Mouse (Mus musculus): ENCODE measurements around the gene Dnttip1.

Dnttip1 gene

DNA sequence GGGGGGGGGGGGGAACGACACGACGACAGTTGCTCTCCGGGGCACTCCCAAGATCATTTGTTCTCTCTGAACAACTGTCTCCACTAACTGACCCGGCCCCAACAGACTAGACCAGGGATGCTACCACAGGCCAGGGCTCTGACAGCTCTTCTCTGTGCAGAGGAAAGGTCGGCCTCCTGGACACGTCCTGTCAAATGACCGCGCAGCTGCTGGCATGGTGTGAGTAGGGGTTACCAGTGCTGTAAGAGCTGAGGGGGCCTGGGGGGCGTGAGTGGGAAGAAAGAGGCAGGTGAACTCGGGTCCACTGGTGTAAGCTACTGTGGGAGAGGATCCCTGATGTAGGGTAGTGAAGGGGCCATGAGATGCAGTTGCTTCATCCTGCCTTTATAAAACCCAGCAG lies 12.1 kb downstream of the Dnttip1 start:
- DNase-seq, result no peak

DNA sequence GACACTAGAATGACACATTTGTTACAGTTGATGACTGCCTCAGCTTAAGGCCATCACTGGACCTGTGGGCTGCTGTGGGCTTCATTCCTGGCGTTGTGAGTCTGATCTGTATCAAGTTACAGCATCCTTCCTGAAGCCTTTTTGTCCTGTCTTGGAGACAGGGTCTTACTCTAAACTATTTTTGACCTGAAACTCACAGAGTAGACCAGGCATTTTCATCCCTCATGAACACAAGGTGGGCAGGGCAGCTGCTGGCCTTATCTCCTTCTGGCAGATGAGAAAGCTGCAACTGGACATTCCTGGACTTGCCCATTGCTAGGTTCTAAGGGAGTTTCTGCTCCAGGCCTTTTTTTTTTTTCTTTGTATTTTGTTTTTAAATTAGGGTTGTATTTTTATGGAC lies 12.9 kb downstream of the Dnttip1 start:
- no peak for DNase-seq

DNA sequence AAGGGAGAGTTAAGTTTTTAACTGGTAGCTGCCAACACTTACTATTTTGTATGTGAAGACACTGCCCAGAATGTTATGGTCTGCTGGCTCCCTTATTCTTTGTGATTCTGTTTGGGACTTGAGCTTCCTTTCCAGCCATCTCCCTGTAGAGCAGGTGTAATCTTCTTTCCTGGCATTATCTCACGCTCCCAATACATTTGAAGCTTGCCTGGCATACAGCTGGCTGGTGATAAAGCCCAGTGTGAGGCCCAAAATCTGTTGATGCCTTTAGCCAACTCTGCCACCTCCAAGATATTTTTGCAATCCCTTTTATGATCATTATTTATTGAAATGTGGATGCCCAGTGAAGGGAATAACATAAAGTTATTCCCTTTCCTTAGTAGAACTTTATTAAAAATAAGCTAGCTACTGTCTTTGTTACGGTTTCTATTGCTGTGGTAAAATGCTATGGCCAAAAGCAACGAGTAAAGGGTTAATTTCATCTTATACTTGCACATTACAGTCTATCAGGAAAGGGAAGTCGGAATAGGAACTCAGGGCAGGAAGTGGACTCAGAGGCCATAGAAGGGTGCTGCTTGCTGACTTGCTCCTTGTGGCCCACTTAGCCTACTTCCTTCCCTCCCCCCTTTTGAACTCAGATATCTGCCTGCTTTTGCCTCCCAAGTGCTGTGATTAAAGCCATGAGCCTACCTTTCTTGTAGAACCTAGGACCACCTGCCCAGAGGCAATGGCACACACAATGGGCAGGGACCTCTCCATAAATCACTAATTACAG lies 14.5 kb downstream of the Dnttip1 start:
- DNase-seq, result no peak

DNA sequence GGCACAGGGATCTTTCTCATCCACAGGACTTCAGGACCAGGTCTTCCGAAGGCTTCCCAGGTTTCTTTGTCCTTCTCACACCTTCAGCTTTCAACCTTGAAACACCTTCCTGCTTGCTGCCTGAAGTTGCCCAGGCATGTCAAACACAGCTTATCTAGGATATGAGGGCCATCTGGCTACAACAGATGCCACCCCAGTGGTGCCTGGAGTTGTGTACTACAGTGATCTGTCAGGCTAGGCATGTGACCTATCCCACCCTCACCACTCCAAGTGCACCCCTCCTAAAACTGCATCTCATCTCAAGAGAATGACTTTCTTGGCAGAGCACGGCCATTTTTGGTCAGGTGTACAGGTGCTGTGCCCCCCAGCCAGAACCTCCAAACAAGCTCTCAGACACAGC lies 15.7 kb downstream of the Dnttip1 start:
- no peak for DNase-seq

DNA sequence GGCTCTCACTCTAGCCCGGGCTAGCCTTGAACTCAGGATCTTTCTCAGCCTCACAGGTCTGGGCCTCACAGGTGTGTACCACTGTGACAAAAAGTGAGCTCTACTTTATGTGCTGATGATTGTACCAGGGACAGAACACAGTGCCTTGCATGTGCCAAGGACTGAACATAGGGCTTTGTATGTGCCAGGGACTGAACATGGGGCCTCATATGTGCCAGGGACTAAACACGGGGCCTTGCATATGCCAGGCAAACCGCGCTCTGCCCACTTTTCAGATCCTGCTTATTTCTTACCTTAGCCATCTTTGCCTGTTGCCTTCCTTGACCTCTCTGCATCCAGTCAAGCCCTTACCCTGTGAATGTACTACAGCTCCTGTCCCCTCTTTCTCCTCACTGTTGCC lies 16.2 kb downstream of the Dnttip1 start:
- DNase-seq, result no peak

DNA sequence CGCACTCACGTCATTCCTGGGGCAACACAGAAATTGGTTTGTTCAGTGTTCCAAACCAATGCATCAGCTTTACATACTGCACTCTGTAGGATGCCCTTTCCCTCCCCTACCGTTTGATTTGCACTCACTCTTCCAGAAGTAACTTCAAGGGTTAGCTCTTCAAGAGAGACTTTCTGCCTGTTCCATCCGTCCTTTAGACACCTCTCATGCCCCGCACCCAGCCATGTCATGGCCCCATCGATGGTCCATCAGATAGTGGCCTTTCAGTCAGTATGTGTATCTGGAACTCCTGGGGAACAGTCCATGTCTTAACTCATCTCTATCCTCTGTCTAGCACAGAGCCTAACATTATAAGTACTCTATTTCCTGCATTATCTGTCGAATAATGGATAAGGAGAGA lies 16.8 kb downstream of the Dnttip1 start:
- DNase-seq, result no peak

DNA sequence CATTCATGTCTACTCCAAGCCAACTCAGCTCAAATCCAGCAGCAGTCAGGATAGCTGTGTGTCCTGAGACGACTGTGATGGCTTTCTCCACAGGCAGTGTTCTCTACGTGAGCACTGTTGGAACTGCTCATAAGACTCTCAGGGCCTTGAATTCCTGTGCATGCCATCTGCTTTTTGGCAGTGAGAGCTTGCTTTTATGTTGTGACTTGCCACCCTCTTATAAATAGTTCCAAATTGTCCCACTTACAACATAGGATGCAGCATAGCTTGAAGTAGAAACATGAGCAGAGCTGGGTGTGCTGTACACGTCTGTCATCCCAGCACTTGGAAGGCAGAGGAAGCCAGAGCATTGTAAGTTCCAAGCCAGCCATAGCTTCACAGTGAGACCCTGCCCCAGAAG lies 20.1 kb downstream of the Dnttip1 start:
- no peak for DNase-seq

DNA sequence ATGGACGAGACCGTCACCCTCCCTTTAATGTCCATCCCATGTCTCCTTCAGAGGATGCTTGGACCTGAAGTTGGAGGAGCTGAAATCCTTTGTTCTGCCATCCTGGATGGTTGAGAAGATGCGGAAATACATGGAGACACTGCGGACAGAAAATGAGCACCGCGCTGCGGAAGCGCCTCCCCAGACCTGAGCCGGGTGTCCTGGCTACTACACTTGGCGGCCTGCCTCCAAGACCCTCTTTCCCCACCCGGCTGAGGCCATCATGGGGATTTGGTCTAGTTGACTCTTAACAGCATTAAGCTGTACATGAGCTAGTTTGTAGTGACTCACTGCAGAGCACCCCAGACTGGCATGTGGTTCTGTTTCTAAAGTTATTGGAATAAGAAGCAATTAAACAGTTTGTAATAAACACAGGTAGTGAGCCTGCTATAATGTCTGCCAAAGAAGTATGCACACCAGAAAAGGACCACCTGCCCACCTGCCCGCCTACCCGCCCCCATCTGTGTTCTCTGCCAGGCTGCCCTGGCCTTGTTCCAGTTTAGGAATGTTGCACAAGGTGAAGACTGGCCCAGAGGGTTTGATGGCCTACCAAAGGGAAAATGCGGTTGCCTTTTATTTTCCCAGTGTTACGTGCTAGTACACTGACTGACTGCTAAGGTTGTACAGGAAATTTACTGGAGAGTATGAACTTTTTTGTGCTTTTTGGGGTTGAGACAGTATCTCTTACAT lies 22.2 kb downstream of the Dnttip1 start:
- peak; percentile 23 for DNase-seq

DNA sequence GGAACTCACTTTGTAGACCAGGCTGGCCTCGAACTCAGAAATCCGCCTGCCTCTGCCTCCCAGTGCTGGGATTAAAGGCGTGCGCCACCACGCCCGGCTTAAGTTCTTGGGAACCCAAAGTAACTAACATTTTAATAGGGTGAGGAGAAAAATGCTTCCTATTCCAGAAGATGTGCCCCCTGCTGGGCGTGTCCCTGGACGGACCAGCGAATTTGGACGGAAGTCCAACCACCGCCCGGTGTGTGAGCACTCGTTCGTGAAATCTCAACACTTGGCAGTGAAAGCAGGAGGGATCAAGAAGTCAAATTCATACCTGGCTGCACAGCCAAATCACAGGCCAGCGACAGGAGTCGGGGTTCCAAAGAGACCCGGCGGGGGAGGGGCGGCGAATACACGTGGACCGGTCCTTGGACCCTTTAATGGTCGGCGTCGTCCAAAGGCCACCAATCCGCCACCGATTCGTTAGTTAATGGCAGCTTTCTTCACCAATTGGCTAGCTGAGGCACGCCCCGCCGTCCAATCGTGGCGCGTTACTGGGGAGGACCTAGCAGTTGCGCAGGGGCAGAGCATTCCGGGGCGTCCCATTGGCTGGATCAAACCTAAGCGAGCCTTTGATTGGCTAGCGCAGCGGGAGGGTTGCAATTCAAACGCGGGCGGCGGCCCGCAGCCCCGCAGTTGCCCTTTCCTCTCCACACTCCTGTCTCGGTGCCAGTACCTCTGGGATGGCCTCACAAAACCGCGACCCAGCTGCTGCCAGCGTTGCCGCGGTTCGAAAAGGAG lies 23.7 kb downstream of the Dnttip1 start, which contains the start of gene Ube2c:
TSS of gene Ube2c (plus strand) at position 641 of the 780 bp plus-strand sequence.
- DNase-seq, result peak; percentile 99

DNA sequence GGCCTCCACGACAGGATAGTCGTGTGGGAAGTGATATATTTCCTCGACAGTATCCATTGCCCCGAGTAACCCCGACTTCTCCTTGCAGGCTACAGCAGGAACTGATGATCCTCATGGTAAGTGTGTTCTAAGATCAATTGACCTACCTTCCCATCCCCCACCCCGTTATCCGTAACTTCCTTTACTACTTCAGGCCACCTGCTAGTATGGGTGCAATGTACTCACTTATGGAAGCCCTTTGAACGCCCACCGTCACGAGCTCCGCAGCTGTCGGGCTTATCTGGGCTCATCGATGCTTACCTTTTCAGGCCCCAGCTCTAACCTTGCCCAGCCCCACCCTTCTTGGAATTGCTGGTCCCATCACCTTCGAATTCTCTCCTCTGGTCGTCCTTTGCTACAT lies 24.5 kb downstream of the Dnttip1 start:
- DNase-seq, result peak; percentile 13

DNA sequence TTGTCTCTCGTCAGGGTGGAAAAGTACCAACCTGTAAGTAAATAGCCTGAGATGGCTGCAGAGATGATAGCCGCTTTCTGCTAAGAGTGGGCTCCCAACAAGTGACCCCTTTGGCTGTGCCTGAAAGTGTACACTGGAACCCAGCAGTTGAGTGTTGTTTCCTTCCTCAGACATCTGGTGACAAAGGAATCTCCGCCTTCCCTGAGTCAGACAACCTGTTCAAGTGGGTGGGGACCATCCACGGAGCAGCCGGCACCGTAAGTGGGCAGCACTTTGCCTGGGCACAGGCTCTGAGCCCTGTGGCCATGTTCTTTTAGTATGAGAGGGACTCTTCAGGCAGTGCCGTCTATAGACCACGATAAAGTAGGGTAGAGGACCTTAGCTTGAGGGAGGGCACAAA lies 25.3 kb downstream of the Dnttip1 start:
- no peak for DNase-seq

DNA sequence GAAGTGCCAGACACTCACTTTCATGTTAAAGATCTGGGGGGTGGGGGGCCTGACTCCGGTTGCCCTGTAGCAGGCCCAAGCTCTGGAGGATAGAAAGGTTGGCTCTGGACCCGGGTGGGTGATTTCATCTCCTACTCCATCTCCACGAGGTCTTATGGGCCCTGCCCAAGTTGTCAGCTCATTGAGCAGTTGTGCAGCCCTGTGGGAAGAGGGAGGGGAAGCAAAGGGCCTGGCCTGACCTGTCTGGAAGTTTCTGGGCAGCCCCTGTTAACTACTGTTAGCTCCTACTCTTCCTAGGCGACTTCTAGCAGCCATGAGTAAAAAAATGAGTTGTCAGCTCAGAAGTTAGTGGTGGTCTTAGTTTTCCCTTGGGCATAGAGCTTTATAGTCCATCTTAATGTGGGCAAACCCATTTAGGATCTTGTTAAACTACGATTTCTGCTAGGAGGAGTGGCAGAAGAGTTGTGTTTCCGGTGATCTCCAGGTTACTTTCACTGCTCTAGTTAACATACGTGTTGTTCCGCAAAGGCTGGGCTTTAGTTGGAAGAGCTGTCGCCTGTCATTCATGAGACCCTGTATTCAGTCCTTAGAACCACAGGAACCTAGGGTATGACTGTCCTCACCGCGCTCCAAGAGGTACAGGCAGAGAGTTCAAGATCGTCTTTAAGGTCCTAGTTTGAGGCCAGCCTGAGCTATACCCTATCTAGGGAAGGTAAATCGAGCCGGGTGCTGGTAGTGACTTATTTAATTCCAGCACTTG lies 27.6 kb downstream of the Dnttip1 start:
- DNase-seq, result no peak

DNA sequence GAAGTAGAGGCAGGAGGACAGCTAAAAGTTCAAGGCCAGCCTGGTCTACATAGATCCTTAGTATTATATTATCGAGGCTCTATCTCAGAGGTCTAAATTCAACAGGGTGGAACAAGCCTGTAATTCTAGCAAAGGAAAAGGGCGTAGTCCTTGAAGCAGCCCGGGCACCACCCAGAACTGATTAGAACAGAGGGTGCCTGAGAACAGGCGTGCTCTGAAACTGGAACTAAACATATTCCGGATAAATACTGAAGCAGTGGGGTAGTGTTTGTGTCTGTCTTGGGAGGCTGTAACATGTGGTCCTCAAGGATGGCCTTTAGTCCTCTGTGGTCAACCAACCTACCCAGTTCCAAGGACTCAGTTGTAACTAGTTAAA lies 28.2 kb downstream of the Dnttip1 start:
- no peak for DNase-seq

DNA sequence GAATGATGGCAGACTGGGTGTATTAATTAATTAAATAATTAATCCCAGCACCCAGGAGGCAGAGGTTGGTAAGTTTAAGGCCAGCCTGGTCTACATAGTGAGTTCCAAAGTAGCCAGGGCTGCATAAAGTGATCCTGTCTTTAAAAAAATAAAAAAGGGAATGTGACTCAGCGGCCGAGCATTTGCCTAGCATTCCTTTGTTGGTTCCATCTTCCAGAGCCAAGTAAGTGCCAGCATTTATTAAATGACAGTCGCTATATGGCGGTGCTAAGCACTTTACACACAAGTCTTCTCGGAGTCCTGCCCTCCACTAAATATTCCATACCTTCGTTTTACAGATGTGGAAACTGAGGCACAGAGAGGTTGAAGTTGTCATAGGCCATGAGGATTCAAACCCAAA lies 30.3 kb downstream of the Dnttip1 start:
- DNase-seq, result no peak

DNA sequence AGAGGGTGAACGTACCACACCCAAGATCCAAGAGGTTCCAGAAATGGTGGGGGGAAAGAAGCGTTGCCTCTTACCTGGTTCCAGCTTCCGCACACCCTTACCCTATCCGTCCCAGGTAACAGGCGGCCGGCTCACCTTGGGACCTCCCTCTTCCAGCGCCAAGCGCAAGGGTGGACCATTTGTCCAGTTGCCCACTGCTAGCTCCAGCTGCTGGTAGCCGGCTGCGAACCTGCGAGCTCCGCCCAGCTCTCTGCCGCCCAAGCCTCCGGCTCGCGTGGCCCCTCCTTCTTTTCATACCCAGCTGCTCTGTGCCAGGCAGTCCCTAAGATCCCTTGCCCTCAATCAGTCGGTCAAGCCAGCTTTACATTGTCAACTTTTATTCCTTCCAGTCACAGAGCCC lies 31.0 kb downstream of the Dnttip1 start:
- DNase-seq, result no peak

DNA sequence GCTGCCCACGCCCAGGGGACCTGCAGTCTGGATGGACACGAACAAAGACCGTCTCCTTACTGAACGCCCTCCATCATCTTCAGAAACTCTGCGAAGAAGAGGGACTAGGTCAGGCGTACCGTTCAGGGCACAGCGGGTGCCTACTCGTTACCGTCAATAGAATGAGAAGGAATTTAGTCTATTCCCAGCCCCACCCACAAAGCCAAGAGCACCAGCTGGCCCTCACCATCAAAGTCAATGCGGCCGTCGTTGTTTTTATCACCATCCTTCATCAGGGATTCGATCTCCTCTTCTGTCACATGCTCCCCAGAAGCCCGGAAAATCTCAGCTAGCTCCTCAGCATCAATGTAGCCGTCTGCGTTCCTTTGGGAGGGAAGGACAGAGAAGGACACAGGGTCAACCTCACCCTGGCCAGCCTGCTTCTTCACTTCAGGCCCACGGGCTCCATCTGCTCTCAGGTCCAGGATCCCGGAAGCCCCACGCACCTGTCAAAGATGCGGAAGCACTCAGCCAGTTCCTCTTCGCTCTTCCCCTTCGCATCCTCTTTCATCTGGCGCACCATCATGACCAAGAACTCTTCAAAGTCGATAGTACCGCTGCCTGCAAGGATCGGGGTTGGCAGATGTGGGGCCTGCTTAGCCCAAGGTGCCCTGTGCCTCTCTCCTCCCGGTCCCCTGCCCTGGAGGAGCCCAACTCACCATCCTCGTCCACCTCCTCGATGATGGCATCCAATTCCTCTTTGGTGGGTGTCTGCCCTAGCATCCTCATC lies 31.6 kb downstream of the Dnttip1 start:
- DNase-seq, result no peak

DNA sequence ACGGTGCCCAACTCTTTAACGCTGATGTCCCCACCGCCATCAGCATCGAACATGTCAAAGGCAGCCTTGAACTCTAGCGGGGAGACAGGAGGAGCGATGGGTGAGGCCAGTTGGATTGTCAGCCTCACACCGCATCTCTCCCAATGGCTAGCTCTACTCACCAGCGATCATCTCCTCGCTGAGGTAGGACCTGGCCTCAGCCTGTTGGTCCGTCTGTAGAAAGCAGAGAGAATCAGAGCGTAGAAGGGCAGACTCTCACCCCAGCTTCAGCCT lies 32.2 kb downstream of the Dnttip1 start:
- no peak for DNase-seq

DNA sequence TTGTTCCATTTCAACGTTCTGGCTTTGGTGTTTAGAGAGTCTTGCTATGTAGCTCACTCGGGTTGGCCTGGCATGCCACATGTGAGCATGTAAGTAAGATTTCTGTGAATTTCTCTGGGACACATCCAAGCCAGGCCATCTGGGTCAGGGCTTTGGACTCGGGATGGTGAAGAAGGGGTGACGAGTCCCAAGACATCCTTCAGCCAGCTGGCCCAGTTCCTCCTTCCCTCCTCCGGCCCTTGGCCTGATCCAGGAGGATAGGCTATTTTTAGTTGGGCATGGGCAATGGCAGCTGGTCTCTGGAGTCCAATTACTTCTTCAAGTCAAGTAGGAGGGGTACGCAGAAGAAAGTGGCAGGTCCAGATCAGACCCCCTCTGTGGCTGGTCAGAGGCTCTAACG lies 33.0 kb downstream of the Dnttip1 start:
- no peak for DNase-seq

DNA sequence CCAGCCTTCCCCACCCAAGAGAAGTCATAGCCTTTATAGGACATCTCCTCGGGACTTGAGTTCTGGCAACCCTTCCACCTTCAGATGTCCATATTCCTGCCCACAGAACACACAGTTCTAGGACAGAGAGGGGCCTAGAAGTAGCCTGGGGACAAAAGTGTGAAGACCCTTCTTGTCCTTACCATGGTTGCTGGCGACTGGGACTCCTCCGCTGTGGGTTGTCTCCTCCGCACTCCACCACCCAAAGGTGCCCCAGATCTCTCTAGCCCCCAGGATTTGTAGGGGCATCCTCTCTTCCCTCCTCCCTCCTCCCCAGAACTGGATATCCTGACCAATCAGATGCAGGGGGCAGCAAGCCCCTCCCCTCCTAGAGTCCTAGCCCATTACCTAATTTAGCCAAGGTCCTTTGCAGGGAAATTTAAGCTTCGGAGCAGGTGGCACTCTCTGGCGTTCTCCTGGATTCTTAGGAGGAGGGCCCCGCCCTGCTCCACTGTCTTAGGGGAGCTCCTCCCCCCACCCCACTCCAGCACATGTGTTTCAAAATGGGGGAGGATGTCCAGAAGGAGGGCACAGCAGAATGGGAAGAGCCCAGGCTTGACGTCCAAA lies 33.8 kb downstream of the Dnttip1 start, which contains the start of gene Tnnc2:
TSS of gene Tnnc2 (minus strand) at position 487 of the 606 bp plus-strand sequence.
- DNase-seq, result no peak

DNA sequence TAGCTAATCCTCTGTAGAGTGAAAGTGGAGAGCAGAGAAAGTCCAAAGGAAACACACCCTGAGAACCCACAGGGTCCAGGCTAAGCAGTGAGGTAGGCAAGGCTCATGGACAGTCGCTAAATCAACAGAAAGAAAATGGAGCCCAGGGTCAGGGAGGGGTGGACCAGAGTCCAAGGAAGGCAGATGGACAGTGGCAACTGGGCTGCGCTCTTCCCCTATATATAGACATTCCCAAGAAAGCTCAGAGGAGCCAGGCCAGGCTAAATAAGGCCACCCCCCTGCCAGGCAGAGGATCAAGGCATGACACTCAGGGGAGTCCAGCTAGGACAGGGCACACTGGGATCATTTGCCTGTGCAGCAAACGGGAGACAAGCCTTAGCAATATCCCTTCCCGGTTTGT lies 36.1 kb downstream of the Dnttip1 start:
- no peak for DNase-seq

DNA sequence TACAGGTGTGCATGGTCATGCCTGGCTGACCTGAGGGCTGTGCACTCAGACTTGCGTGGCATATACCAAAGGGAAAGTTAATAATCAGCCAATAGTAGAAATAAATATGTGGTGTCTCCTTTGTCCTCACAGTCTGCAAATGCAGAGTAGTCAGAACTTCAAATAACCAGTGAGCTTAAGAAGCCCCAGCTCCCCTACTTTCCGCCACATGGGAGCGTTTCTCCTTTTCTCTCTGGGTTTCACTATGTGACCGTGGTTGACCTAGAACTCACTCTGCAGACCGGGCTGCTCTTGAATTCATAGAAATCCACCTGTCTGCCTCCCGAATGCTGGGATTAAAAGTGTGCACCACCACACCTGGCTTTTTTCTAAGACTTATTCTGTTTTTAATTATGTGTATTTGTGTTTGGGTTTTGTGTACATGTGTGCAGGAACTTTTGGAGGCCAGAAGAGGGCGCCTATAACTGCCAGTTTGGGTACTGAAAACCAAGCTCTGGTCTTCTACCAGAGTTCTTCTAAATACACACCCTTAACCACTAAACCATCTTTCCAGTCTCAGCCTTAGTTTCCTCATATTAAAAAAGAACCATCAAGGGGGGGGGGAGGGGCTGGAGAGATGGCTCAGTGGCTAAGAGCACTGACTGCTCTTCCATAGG lies 38.3 kb downstream of the Dnttip1 start:
- DNase-seq, result no peak
